Mouse (Mus musculus) megakaryocyte, embryonic 14.5 days (primary cell): ENCODE results near the gene Tcp10c.
"Not testable (repeated sequence)": the region's sequence is repeated elsewhere in the genome, so short reads cannot be mapped to it uniquely, and the experiment has no call there.

Source experiments
- FLI1 ChIP-seq: IDR thresholded peaks from 2 replicates; pipeline ENCODE4 v1.6.1; 2012; ENCODE audit warnings: low read length, inconsistent platforms, mixed read lengths
- GATA1 ChIP-seq: IDR thresholded peaks from 3 replicates; pipeline ENCODE4 v1.6.1; 2012; ENCODE audit warnings: mixed read lengths, low read length, inconsistent platforms, borderline replicate concordance

DNA sequence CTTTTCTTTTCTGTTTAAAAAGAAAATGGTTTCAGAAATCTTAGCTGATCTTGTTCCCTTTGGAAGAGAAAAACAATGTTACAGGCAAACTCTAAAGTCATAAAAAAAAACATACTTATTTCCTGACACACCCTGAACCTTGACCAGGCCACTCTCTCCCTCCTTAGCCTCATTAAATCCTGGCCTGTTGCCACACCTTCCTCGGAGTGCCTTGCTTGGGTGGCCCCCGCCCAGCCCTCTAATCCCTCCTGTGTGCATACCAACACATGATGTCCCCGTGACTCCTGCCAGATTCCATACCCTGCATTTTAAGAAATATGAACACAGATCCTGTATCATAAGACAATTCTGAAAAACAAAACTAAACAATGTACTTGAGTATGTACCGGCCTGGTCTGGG lies 45.6 kb upstream of the Tcp10c start:
- TF ChIP-seq GATA1, FLI1: not testable (repeated sequence)
